ENCODE assay signal across 8 mouse cellular contexts in genomic region chr7:140821305-140821652, GRCm38 (mm10). TPM values are rescaled to one million over a fixed set of nuclear protein-coding genes. Genes with fewer than 3 reads are reported as not detected.
DNase-seq lines count a peak whose midpoint lies in the region; ATAC-seq and TF ChIP-seq lines count a peak whose summit lies in the region.
"Had no signal": no experiment of that assay in that cellular context is flagged by ENCODE, and none has a peak within 500 bp of the region (broad histone marks: within the 10 kb centered on the region; RNA-seq: fewer than 3 reads in every experiment).

No protein-coding gene starts in this region.

- no peaks in the 10 kb centered on the region for H3K9me3 ChIP-seq in megakaryocyte, embryonic 14.5 days
- H3K9me3 ChIP-seq in forebrain, embryonic 12.5 days: no peaks in the 10 kb centered on the region
- H3K9me3 ChIP-seq in limb, embryonic 15.5 days: no peaks in the 10 kb centered on the region
- no peaks in the 10 kb centered on the region for H3K9me3 ChIP-seq in stomach, postnatal 0 days (ENCODE audit: control insufficient read depth, low read length)

- H3K4me2 ChIP-seq in forebrain, embryonic 12.5 days: peak overlapping the region; percentile 76
- H3K4me2 ChIP-seq in limb, embryonic 15.5 days: peak overlapping the region; percentile 72
- peak overlapping the region; percentile 63 for H3K4me2 ChIP-seq in stomach, postnatal 0 days (replicated peaks; ENCODE audit: low read depth)

- peaks cover 11% of the 10 kb centered on the region for H3K4me1 ChIP-seq in megakaryocyte, embryonic 14.5 days
- peaks cover 4% of the 10 kb centered on the region; the same call in 1 of the 2 replicates for H3K4me1 ChIP-seq in forebrain, embryonic 12.5 days
- peaks cover 8% of the 10 kb centered on the region; the same call in 1 of the 2 replicates for H3K4me1 ChIP-seq in limb, embryonic 15.5 days
- H3K4me1 ChIP-seq in stomach, postnatal 0 days (replicated peaks; ENCODE audit: control insufficient read depth, insufficient read depth): no peaks in the 10 kb centered on the region

- H3K27ac ChIP-seq in forebrain, embryonic 12.5 days: no peak overlapping the region
- H3K27ac ChIP-seq in limb, embryonic 15.5 days: no peak overlapping the region
- H3K27ac ChIP-seq in stomach, postnatal 0 days (replicated peaks): no peak overlapping the region

- WGBS in forebrain, embryonic 12.5 days: 44% methylated on average over 5 of the region's 5 CpGs
- WGBS in limb, embryonic 15.5 days: 45% methylated on average over 5 of the region's 5 CpGs
- WGBS in stomach, postnatal 0 days: 51% methylated on average over 5 of the region's 5 CpGs

- peak overlapping the region; percentile 61; the same call in 1 of the 2 replicates for H3K9ac ChIP-seq in forebrain, embryonic 12.5 days
- no peak overlapping the region; the same call in 1 of the 2 replicates for H3K9ac ChIP-seq in limb, embryonic 15.5 days
- no peak overlapping the region for H3K9ac ChIP-seq in stomach, postnatal 0 days (ENCODE audit: low read length)

- H3K4me3 ChIP-seq in megakaryocyte, embryonic 14.5 days (replicated peaks): peak overlapping the region; percentile 91
- H3K4me3 ChIP-seq in forebrain, embryonic 12.5 days (replicated peaks): peak overlapping the region; percentile 60
- peak overlapping the region; percentile 44 for H3K4me3 ChIP-seq in limb, embryonic 15.5 days
- peak overlapping the region; percentile 36; the same call in 1 of the 2 replicates for H3K4me3 ChIP-seq in stomach, postnatal 0 days (ENCODE audit: low read depth, low read length)

- no peak for TF ChIP-seq CTCF in stomach, postnatal 0 days (IDR thresholded peaks at IDR 0.05; ENCODE audit: low read depth)

- no peak for ATAC-seq in megakaryocyte, adult 5-6 weeks (ENCODE audit: poor library complexity, severe bottlenecking)
- peak; percentile 37; the same call in 1 of the 2 replicates for ATAC-seq in forebrain, embryonic 12.5 days (ENCODE audit: low FRiP score)
- ATAC-seq in limb, embryonic 15.5 days (ENCODE audit: insufficient number of reproducible peaks, low FRiP score, low TSS enrichment, low read depth): no peak
- ATAC-seq in stomach, postnatal 0 days (ENCODE audit: low FRiP score, low TSS enrichment): no peak

- H3K36me3 ChIP-seq in megakaryocyte, embryonic 14.5 days (replicated peaks; ENCODE audit: low read length): peaks cover 3% of the 10 kb centered on the region
- no peaks in the 10 kb centered on the region for H3K36me3 ChIP-seq in forebrain, embryonic 12.5 days (replicated peaks)
- no peaks in the 10 kb centered on the region for H3K36me3 ChIP-seq in limb, embryonic 15.5 days
- H3K36me3 ChIP-seq in stomach, postnatal 0 days (ENCODE audit: control insufficient read depth, insufficient read depth, low read length): no peaks in the 10 kb centered on the region

- TF ChIP-seq EP300 in stomach, postnatal 0 days (optimal IDR thresholded peaks at IDR 0.05): no peak

- no peak for DNase-seq in stomach, postnatal 0 days (ENCODE audit: low spot score)
- DNase-seq in layer of hippocampus, adult 9-10 months (ENCODE audit: low spot score): no peak
- DNase-seq in frontal cortex, postnatal 14 days (ENCODE audit: low spot score in 2 of 2): no peak

- H3K27me3 ChIP-seq in megakaryocyte, embryonic 14.5 days (replicated peaks): peaks cover 15% of the 10 kb centered on the region
- H3K27me3 ChIP-seq in forebrain, embryonic 12.5 days: peaks cover 3% of the 10 kb centered on the region; the same call in 1 of the 2 replicates
- H3K27me3 ChIP-seq in limb, embryonic 15.5 days: no peaks in the 10 kb centered on the region
- H3K27me3 ChIP-seq in stomach, postnatal 0 days (ENCODE audit: control insufficient read depth, insufficient read depth, low read length): no peaks in the 10 kb centered on the region

RNA-seq across cellular contexts. Expression of gene Zfp941, which starts 0.7 kb away (rescaled TPM):
- polyA plus RNA-seq in megakaryocyte, embryonic 14.5 days (2012; ENCODE audit: insufficient read depth, low replicate concordance): 1.8 TPM in 1 of 2 replicates, not detected in the other
- total RNA-seq in megakaryocyte, adult 5-6 weeks (2015): 0.16 TPM in 1 of 2 replicates, not detected in the other
- 0.22 and 0.33 TPM in 2 replicates for total RNA-seq in megakaryocyte, adult 5-6 weeks (2017)
- 7.0 and 7.4 TPM in 2 replicates for polyA plus RNA-seq in forebrain, embryonic 12.5 days (2016; fragmentation: Nextera tagmentation; extraction: Ambion mirVana)
- 0.67 and 1.00 TPM in 2 replicates for polyA plus RNA-seq in limb, embryonic 15.5 days (2015; fragmentation: Nextera tagmentation; extraction: Ambion mirVana)
- 0.59 and 0.65 TPM in 2 replicates for polyA plus RNA-seq in stomach, postnatal 0 days (2015; fragmentation: Nextera tagmentation; extraction: Ambion mirVana)

RNA-seq across cellular contexts. Expression of gene Urah, which starts 13.5 kb away (rescaled TPM):
- not detected in 2 replicates for polyA plus RNA-seq in megakaryocyte, embryonic 14.5 days (2012; ENCODE audit: insufficient read depth, low replicate concordance)
- total RNA-seq in megakaryocyte, adult 5-6 weeks (2015): not detected in 2 replicates
- total RNA-seq in megakaryocyte, adult 5-6 weeks (2017): not detected in 2 replicates
- polyA plus RNA-seq in forebrain, embryonic 12.5 days (2016; fragmentation: Nextera tagmentation; extraction: Ambion mirVana): not detected in 2 replicates
- 38.4 and 59.3 TPM in 2 replicates for polyA plus RNA-seq in limb, embryonic 15.5 days (2015; fragmentation: Nextera tagmentation; extraction: Ambion mirVana)
- 21.9 and 22.7 TPM in 2 replicates for polyA plus RNA-seq in stomach, postnatal 0 days (2015; fragmentation: Nextera tagmentation; extraction: Ambion mirVana)
- total RNA-seq: granulocyte monocyte progenitor cell, adult 5-6 weeks had no signal

RNA-seq across cellular contexts. Expression of gene Scgb1c1, which starts 24.1 kb away (rescaled TPM):
- polyA plus RNA-seq in megakaryocyte, embryonic 14.5 days (2012; ENCODE audit: insufficient read depth, low replicate concordance): 1.1 TPM in 1 of 2 replicates, not detected in the other
- not detected in 2 replicates for total RNA-seq in megakaryocyte, adult 5-6 weeks (2015)
- not detected in 2 replicates for total RNA-seq in megakaryocyte, adult 5-6 weeks (2017)
- not detected in 2 replicates for polyA plus RNA-seq in forebrain, embryonic 12.5 days (2016; fragmentation: Nextera tagmentation; extraction: Ambion mirVana)
- not detected in 2 replicates for polyA plus RNA-seq in limb, embryonic 15.5 days (2015; fragmentation: Nextera tagmentation; extraction: Ambion mirVana)
- polyA plus RNA-seq in stomach, postnatal 0 days (2015; fragmentation: Nextera tagmentation; extraction: Ambion mirVana): not detected in 2 replicates
- total RNA-seq: granulocyte monocyte progenitor cell, adult 5-6 weeks had no signal

RNA-seq across cellular contexts. Expression of gene Odf3, which starts 26.3 kb away (rescaled TPM):
- polyA plus RNA-seq in megakaryocyte, embryonic 14.5 days (2012; ENCODE audit: insufficient read depth, low replicate concordance): 0.13 TPM in 1 of 2 replicates, not detected in the other
- not detected in 2 replicates for total RNA-seq in megakaryocyte, adult 5-6 weeks (2015)
- not detected in 2 replicates for total RNA-seq in megakaryocyte, adult 5-6 weeks (2017)
- 0.13 TPM in 1 of 2 replicates, not detected in the other for polyA plus RNA-seq in forebrain, embryonic 12.5 days (2016; fragmentation: Nextera tagmentation; extraction: Ambion mirVana)
- polyA plus RNA-seq in limb, embryonic 15.5 days (2015; fragmentation: Nextera tagmentation; extraction: Ambion mirVana): not detected in 2 replicates
- not detected in 2 replicates for polyA plus RNA-seq in stomach, postnatal 0 days (2015; fragmentation: Nextera tagmentation; extraction: Ambion mirVana)
- total RNA-seq: granulocyte monocyte progenitor cell, adult 5-6 weeks had no signal

RNA-seq across cellular contexts. Expression of gene Syce1, which starts 33.6 kb away (rescaled TPM):
- 0.38 TPM in 1 of 2 replicates, not detected in the other for polyA plus RNA-seq in megakaryocyte, embryonic 14.5 days (2012; ENCODE audit: insufficient read depth, low replicate concordance)
- total RNA-seq in megakaryocyte, adult 5-6 weeks (2015): 0.21 and 0.69 TPM in 2 replicates
- 0.15 and 0.73 TPM in 2 replicates for total RNA-seq in megakaryocyte, adult 5-6 weeks (2017)
- 0.13 and 0.31 TPM in 2 replicates for polyA plus RNA-seq in forebrain, embryonic 12.5 days (2016; fragmentation: Nextera tagmentation; extraction: Ambion mirVana)
- 0.11 and 0.13 TPM in 2 replicates for polyA plus RNA-seq in limb, embryonic 15.5 days (2015; fragmentation: Nextera tagmentation; extraction: Ambion mirVana)
- polyA plus RNA-seq in stomach, postnatal 0 days (2015; fragmentation: Nextera tagmentation; extraction: Ambion mirVana): 0.11 and 0.16 TPM in 2 replicates

Comparison
In these comparisons a context has a peak if more than half of its experiments do, and no peak if none do; other contexts are left out.
1. H3K4me3 ChIP-seq: peak in every context shown above with its lines; median percentile 91 in megakaryocyte, embryonic 14.5 days; 60 in forebrain, embryonic 12.5 days; 44 in limb, embryonic 15.5 days; 36 in stomach, postnatal 0 days.
2. RNA of gene Urah, which starts 13.5 kb away (polyA plus RNA-seq): 38.4 to 59.3 TPM in limb, embryonic 15.5 days and 21.9 to 22.7 TPM in stomach, postnatal 0 days; not detected in forebrain, embryonic 12.5 days and not detected in megakaryocyte, embryonic 14.5 days; every median in the first group is over 10 times any median in the second.
3. Peak in every context shown above with its lines, with median percentiles within 50 percentile points of each other: H3K4me2 ChIP-seq.